Mouse (Mus musculus): ENCODE measurements around the gene Trak1. TPM values are rescaled to one million over a fixed set of nuclear protein-coding genes. Genes with fewer than 3 reads are reported as not detected.

The Trak1 gene
- total RNA-seq, 4 experiments from 2014 or later: 294 to 334 (median 302) TPM

GRCm38 (mm10) chr9:121477305-121477911 lies 180.1 kb downstream of the Trak1 start:
- DNase-seq (ENCODE audit: low spot score): peak; percentile 73

GRCm38 (mm10) chr9:121479453-121479852 lies 182.2 kb downstream of the Trak1 start:
- DNase-seq (ENCODE audit: low spot score): peak; percentile 57

GRCm38 (mm10) chr9:121487216-121487615 lies 189.9 kb downstream of the Trak1 start:
- no peak for DNase-seq (ENCODE audit: low spot score)

GRCm38 (mm10) chr9:121491592-121492240 lies 194.4 kb downstream of the Trak1 start:
- no peak for DNase-seq (ENCODE audit: low spot score)

GRCm38 (mm10) chr9:121494006-121494767 lies 196.9 kb downstream of the Trak1 start:
- DNase-seq (ENCODE audit: low spot score): no peak

GRCm38 (mm10) chr9:121495529-121495928 lies 198.2 kb downstream of the Trak1 start, which contains the start of gene Cck:
Cck (minus strand) TSS chr9:121495694.
- DNase-seq (ENCODE audit: low spot score): peak; percentile 32

GRCm38 (mm10) chr9:121496102-121496501 lies 198.8 kb downstream of the Trak1 start:
- DNase-seq (ENCODE audit: low spot score): no peak

GRCm38 (mm10) chr9:121505346-121505745 lies 208.0 kb downstream of the Trak1 start:
- DNase-seq (ENCODE audit: low spot score): no peak

- DNase-seq (ENCODE audit: low spot score): no peak
Observed at GRCm38 (mm10) chr9:121506478-121507180, 209.3 kb downstream of the Trak1 start.

- no peak for DNase-seq (ENCODE audit: low spot score)
Observed at GRCm38 (mm10) chr9:121511911-121512310, 214.6 kb downstream of the Trak1 start.

- DNase-seq (ENCODE audit: low spot score): no peak
Observed at GRCm38 (mm10) chr9:121514462-121514861, 217.2 kb downstream of the Trak1 start.

- no peak for DNase-seq (ENCODE audit: low spot score)
Observed at GRCm38 (mm10) chr9:121520047-121520446, 222.7 kb downstream of the Trak1 start.

Other genes starting within 250 kb of the Trak1 start
- under 1 TPM; 0.14 to 0.41 (median 0.30) TPM for gene Ulk4, start 20.3 kb upstream of the Trak1 start, total RNA-seq (2022)
- gene Cck, start 198.2 kb downstream of the Trak1 start, total RNA-seq (2022): not detected